Mouse (Mus musculus): ENCODE data around the gene Sgsm3. TPM values are rescaled to one million over a fixed set of nuclear protein-coding genes. Genes with fewer than 3 reads are reported as not detected.

The Sgsm3 gene
- 22.9 TPM for polyA plus RNA-seq (2014; fragmentation: Illumina TruSeq; extraction: RNeasy Lipid Tissue Mini Kit (QIAGEN cat#74804); ENCODE audit: insufficient read depth, low read depth, low replicate concordance)

GRCm38 (mm10) chr15:80977620-80978334 lies at the start of gene Sgsm3:
Gene Sgsm3 (plus strand): TSS chr15:80977765.

GRCm38 (mm10) chr15:80948145-80949135 lies 29.1 kb upstream of the Sgsm3 start, which contains the start of gene Adsl:
Gene Adsl (plus strand): TSS chr15:80948490.

Other genes starting within 250 kb of the Sgsm3 start
- 28.8 TPM for gene Adsl, start 29.3 kb upstream of the Sgsm3 start, polyA plus RNA-seq (2014; fragmentation: Illumina TruSeq; extraction: RNeasy Lipid Tissue Mini Kit (QIAGEN cat#74804); ENCODE audit: insufficient read depth, low read depth, low replicate concordance)
- gene Mrtfa, start 213.0 kb downstream of the Sgsm3 start, polyA plus RNA-seq (2014; fragmentation: Illumina TruSeq; extraction: RNeasy Lipid Tissue Mini Kit (QIAGEN cat#74804); ENCODE audit: insufficient read depth, low read depth, low replicate concordance), result 9.0 TPM